Mouse (Mus musculus): Measurements from ENCODE around the gene Dgki.

- TF ChIP-seq EP300 (IDR thresholded peaks at IDR 0.05; ENCODE audit: low read depth): no peak
- TF ChIP-seq CTCF (IDR thresholded peaks at IDR 0.05; ENCODE audit: low read depth): no peak
Measured at GRCm38 (mm10) chr6:37222947-37223510, 77.0 kb downstream of the Dgki start.

Data from liver, embryonic 14.5 days (tissue).